Mouse (Mus musculus): ENCODE data around the gene Tanc1.

DNA sequence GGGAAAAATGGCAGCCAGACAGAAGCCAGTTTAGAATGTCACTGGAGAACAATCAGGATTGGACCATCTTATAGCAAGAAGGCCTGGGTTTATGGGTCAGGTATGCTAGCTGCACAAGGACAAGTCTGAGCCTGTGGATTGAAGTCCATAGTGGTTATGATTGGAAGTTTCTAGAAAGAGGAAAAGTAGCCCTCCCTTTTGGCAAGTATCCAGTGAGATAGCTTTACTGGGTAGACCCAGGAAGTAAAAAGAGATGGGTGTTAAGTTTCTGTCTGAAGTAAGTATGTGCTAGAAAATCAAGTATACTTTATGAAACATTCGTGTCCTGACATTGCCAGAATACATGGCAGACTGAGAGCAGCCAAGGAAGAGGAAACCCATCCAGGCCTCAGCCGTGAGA is 103.2 kb downstream of the Tanc1 start:
- TF ChIP-seq CTCF (IDR thresholded peaks at IDR 0.05; ENCODE audit: low read depth) (no peak), EP300 (IDR thresholded peaks at IDR 0.05; ENCODE audit: low read depth) (no peak)
